In the genomic region with DNA sequence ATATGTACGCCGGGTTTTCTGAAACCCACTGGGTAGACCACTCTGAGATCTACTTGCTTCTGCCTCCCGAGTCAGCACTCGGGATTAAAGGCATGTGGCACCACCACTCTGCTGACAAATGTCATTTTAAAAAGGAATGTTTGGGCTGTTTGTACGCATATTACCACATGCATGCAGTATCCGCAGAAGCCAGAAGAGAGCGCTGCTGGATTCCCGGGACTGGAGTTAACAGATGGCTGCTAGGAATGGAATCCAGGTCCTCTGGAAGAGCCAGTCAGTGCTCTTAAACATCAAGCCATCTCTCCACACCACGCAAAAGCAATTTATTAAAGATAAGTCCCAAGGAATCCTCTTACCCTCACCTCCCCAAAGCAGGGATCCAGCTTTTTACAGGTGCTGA, we compare ENCODE assay signal across 8 mouse cellular contexts. TPM values are rescaled to one million over a fixed set of nuclear protein-coding genes. Genes with fewer than 3 reads are reported as not detected.
DNase-seq lines count a peak whose midpoint lies in the region; ATAC-seq and TF ChIP-seq lines count a peak whose summit lies in the region.

No protein-coding gene starts in this region.

- H3K4me1 ChIP-seq in ES-Bruce4 (ENCODE audit: control insufficient read depth, insufficient read depth, low read length), result no peaks in the 10 kb centered on the region

- no peak overlapping the region for H3K27ac ChIP-seq in layer of hippocampus, adult 2 months
- no peak overlapping the region for H3K27ac ChIP-seq in ES-Bruce4 (ENCODE audit: insufficient read depth, low read length)

- peak overlapping the region; percentile 9; the same call in 1 of the 2 replicates for H3K9ac ChIP-seq in ES-Bruce4 (ENCODE audit: low read depth, poor library complexity, severe bottlenecking)

- peaks cover 6% of the 10 kb centered on the region for H3K36me3 ChIP-seq in ES-Bruce4 (ENCODE audit: control insufficient read depth, insufficient read depth, low read length, poor library complexity, severe bottlenecking)

- no peak for TF ChIP-seq EP300 in ES-Bruce4 (IDR thresholded peaks at IDR 0.05; ENCODE audit: insufficient read depth, low read depth, low read length)

- no peak for TF ChIP-seq POLR2A in ES-Bruce4 (IDR thresholded peaks at IDR 0.05; ENCODE audit: insufficient read depth, low read length)

- H3K27me3 ChIP-seq in ES-Bruce4 (ENCODE audit: control insufficient read depth, insufficient read depth, low read length, poor library complexity, severe bottlenecking), result no peaks in the 10 kb centered on the region

- no peak overlapping the region for H3K4me3 ChIP-seq in layer of hippocampus, adult 2 months
- H3K4me3 ChIP-seq in ES-Bruce4 (ENCODE audit: low read depth, low read length), result no peak overlapping the region

- ATAC-seq in cerebellum, adult (ENCODE audit: insufficient number of reproducible peaks, low FRiP score, low TSS enrichment), result no peak

- peak; percentile 31 for DNase-seq in cerebellum, adult 11 months
- peak in 1 of 2 experiments; percentile 47 for DNase-seq in layer of hippocampus, adult 2 months (ENCODE audit: low spot score in 2 of 2)
- DNase-seq in layer of hippocampus, postnatal 36 days, result no peak
- DNase-seq in cerebellum, postnatal 10 days, result peak; percentile 69 to 76
- peak; percentile 51 to 54 for DNase-seq in lung, postnatal 4 days
- DNase-seq in yolk sac, embryonic 10.5 days (ENCODE audit: low spot score), result no peak

- H3K9me3 ChIP-seq in ES-Bruce4 (replicated peaks; ENCODE audit: control insufficient read depth, insufficient read depth, low read length, poor library complexity, severe bottlenecking), result no peaks in the 10 kb centered on the region

- TF ChIP-seq CTCF in layer of hippocampus, adult 2 months (conservative IDR thresholded peaks at IDR 0.05), result peak; percentile 72
- TF ChIP-seq CTCF in ES-Bruce4 (IDR thresholded peaks at IDR 0.05; ENCODE audit: low read depth, low read length), result peak; percentile 67

RNA-seq across cellular contexts. Expression of gene Ythdf2, which starts 31.4 kb away (rescaled TPM):
- total RNA-seq in layer of hippocampus, adult 2 months (2021), result 10 to 100 TPM; 43.8 to 46.5 TPM
- 10 to 100 TPM; 43.8 to 47.7 TPM for total RNA-seq in layer of hippocampus, postnatal 36 days (2021)
- 88.7 and 91.1 TPM in 2 replicates for polyA plus RNA-seq in ES-Bruce4 (2011; ENCODE audit: insufficient read depth, insufficient read length, low read depth, missing spikeins)

RNA-seq across cellular contexts. Expression of gene Oprd1, which starts 36.4 kb away (rescaled TPM):
- total RNA-seq in layer of hippocampus, adult 2 months (2021), result 10 to 100 TPM in 1 of 2 experiments, 1 to 10 TPM in 1; 9.2 to 10.4 TPM
- 10 to 100 TPM; 10.7 to 11.3 TPM for total RNA-seq in layer of hippocampus, postnatal 36 days (2021)
- 0.54 and 0.82 TPM in 2 replicates for polyA plus RNA-seq in ES-Bruce4 (2011; ENCODE audit: insufficient read depth, insufficient read length, low read depth, missing spikeins)

Comparison
In these comparisons a context has a peak if more than half of its experiments do, and no peak if none do; other contexts are left out.
1. DNase-seq: peak in cerebellum, adult 11 months (single experiment), cerebellum, postnatal 10 days (2 of 2) and lung, postnatal 4 days (2 of 2); none in layer of hippocampus, postnatal 36 days (0 of 2) and yolk sac, embryonic 10.5 days (single experiment).